Mouse (Mus musculus) kidney, embryonic 14.5 days (tissue): Measurements from ENCODE around the gene Zfp735. TPM values are rescaled to one million over a fixed set of nuclear protein-coding genes. Genes with fewer than 3 reads are reported as not detected.

Source experiments
- ATAC-seq: fragments of 200-750 bp; cut with Nextera tagmentation; 2 replicates; pipeline ENCODE4 v1.8.0; 2017; ENCODE audit warnings: moderate number of reproducible peaks, mild to moderate bottlenecking, moderate TSS enrichment, moderate library complexity; ENCODE audit not compliant: low FRiP score, low TSS enrichment
- H3K27ac ChIP-seq: fragments of 300-500 bp; sonication (generic); 2 replicates; pipeline ENCODE4 v1.5.1; 2014; ENCODE audit warnings: low read depth, mild to moderate bottlenecking, low read length, moderate library complexity, mixed read lengths
- H3K27me3 ChIP-seq: fragments of 300-500 bp; sonication (generic); 2 replicates; pipeline ENCODE4 v1.6.1; 2014; ENCODE audit warnings: mild to moderate bottlenecking, low read length; ENCODE audit not compliant: control insufficient read depth, insufficient read depth
- H3K36me3 ChIP-seq: fragments of 300-500 bp; sonication (generic); 2 replicates; pipeline ENCODE4 v1.6.1; 2014; ENCODE audit warnings: low read length, mixed read lengths; ENCODE audit not compliant: control insufficient read depth, insufficient read depth
- H3K4me1 ChIP-seq: fragments of 300-500 bp; sonication (generic); 2 replicates; pipeline ENCODE4 v1.6.1; 2014; ENCODE audit warnings: low read length, mixed read lengths; ENCODE audit not compliant: control insufficient read depth, insufficient read depth
- H3K4me2 ChIP-seq: fragments of 300-500 bp; sonication (generic); replicated peaks from 2 replicates; pipeline ENCODE4 v1.6.1; 2014; ENCODE audit warnings: low read depth, mild to moderate bottlenecking, low read length
- H3K4me3 ChIP-seq: fragments of 300-500 bp; sonication (generic); 2 replicates; pipeline ENCODE4 v1.5.1; 2014; ENCODE audit warnings: mild to moderate bottlenecking, low read length
- H3K9ac ChIP-seq: fragments of 300-500 bp; sonication (generic); 2 replicates; pipeline ENCODE4 v1.6.1; 2014; ENCODE audit warnings: low read depth, mild to moderate bottlenecking, low read length, moderate library complexity
- H3K9me3 ChIP-seq: fragments of 300-500 bp; sonication (generic); 2 replicates; pipeline ENCODE4 v1.6.1; 2016; ENCODE audit warnings: low read length; ENCODE audit not compliant: control insufficient read depth
- WGBS: fragments of 180-500 bp; shearing (Covaris S2); extraction: QIAGEN DNeasy Blood & Tissue Kit; methylation state at CpG from one replicate; pipeline ENCODE4 v1.1.7; 2014; 5-methylcytosine and 5-hydroxymethylcytosine counted together
- polyA plus RNA-seq: library from polyadenylated mRNA; unstranded; fragments of >200 nt; fragmentation: Nextera tagmentation; extraction: Ambion mirVana; gene quantifications from 2 replicates; pipeline ENCODE4 v1.2.1, GENCODE M21; 2014

Zfp735 gene
- not detected in 2 replicates for polyA plus RNA-seq

- no peaks in the 10 kb centered on the region for H3K36me3 ChIP-seq
- WGBS, result 85% methylated on average over 2 of the region's 2 CpGs
- no peak for ATAC-seq
- H3K27me3 ChIP-seq, result no peaks in the 10 kb centered on the region
- H3K9me3 ChIP-seq, result no peaks in the 10 kb centered on the region; the same call in 1 of the 2 replicates
- no peak within 1 kb of the TSS for H3K4me2 ChIP-seq
- H3K4me1 ChIP-seq, result no peaks in the 10 kb centered on the region
- H3K4me3 ChIP-seq, result no peak within 1 kb of the TSS
- H3K9ac ChIP-seq, result no peak within 1 kb of the TSS
- H3K27ac ChIP-seq, result no peak within 1 kb of the TSS
Observed at GRCm38 (mm10) chr11:73688478-73688877, at the start of gene Zfp735. TSS of gene Zfp735 (plus strand) at chr11:73688778.

- no peak overlapping the region for H3K4me2 ChIP-seq
- H3K27me3 ChIP-seq, result no peaks in the 10 kb centered on the region
- no peak for ATAC-seq
- H3K9me3 ChIP-seq, result peaks cover 3% of the 10 kb centered on the region
- no peaks in the 10 kb centered on the region for H3K4me1 ChIP-seq
- no peak overlapping the region for H3K9ac ChIP-seq
- no peak overlapping the region for H3K4me3 ChIP-seq
- H3K36me3 ChIP-seq, result no peaks in the 10 kb centered on the region
- H3K27ac ChIP-seq, result no peak overlapping the region
Observed at GRCm38 (mm10) chr11:73759115-73759514, 70.5 kb downstream of the Zfp735 start.

Other genes with a start within 250 kb of the Zfp735 start
- not detected in 2 replicates for gene Olfr380, start 231.3 kb upstream of the Zfp735 start, polyA plus RNA-seq
- not detected in 2 replicates for gene Olfr381, start 197.2 kb upstream of the Zfp735 start, polyA plus RNA-seq
- gene Olfr382, start 171.6 kb upstream of the Zfp735 start, polyA plus RNA-seq, result not detected in 2 replicates
- not detected in 2 replicates for gene Olfr385, start 95.8 kb upstream of the Zfp735 start, polyA plus RNA-seq
- not detected in 2 replicates for gene Olfr384, start 90.2 kb upstream of the Zfp735 start, polyA plus RNA-seq
- not detected in 2 replicates for gene Olfr389, start 91.9 kb downstream of the Zfp735 start, polyA plus RNA-seq
- gene Olfr390, start 94.2 kb downstream of the Zfp735 start, polyA plus RNA-seq, result not detected in 2 replicates
- not detected in 2 replicates for gene Olfr391-ps, start 114.3 kb downstream of the Zfp735 start, polyA plus RNA-seq
- not detected in 2 replicates for gene Olfr392, start 128.3 kb downstream of the Zfp735 start, polyA plus RNA-seq
- gene Olfr393, start 162.7 kb downstream of the Zfp735 start, polyA plus RNA-seq, result not detected in 2 replicates
- not detected in 2 replicates for gene Olfr394, start 202.0 kb downstream of the Zfp735 start, polyA plus RNA-seq
- gene Olfr395, start 220.5 kb downstream of the Zfp735 start, polyA plus RNA-seq, result not detected in 2 replicates
- gene Olfr23, start 247.9 kb downstream of the Zfp735 start, polyA plus RNA-seq, result not detected in 2 replicates